Mouse (Mus musculus) olfactory bulb, adult 2 months (tissue): ENCODE results near the gene Sptbn4.

Experiments
- CTCF ChIP-seq: fragments of 200-500 bp; IDR thresholded peaks from 2 replicates; pipeline ENCODE4 v1.5.1; 2012; ENCODE audit warnings: low read depth, mild to moderate bottlenecking, low read length, moderate library complexity; ENCODE audit not compliant: insufficient read depth
- POLR2A ChIP-seq: fragments of 200-500 bp; IDR thresholded peaks from 2 replicates; pipeline ENCODE4 v1.6.1; 2012; ENCODE audit warnings: mild to moderate bottlenecking, low read depth, low read length, moderate library complexity; ENCODE audit not compliant: insufficient read depth

DNA sequence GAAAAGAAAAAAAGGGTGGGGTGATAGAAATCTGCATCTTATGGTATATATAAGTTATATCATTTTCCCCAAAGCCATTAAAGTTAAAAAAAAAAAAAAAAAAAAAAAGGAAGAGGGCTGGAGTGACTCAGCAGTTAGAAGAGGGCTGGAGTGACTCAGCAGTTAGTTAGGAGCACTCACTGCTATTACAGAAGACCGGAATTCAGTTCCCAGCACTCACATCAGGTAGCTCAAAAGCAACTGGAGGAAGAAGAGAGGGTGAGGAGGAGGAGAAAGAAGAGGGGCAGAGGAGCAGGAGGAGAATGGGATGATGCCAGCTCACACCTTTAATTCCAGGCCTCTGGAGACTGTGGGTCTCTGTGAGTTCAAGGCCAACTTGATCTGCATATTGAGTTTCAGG, 64.3 kb downstream of the Sptbn4 start:
- TF ChIP-seq POLR2A = no peak
- no peak for TF ChIP-seq CTCF
